9 mouse cellular contexts compared by ENCODE assay signal in the genomic region with DNA sequence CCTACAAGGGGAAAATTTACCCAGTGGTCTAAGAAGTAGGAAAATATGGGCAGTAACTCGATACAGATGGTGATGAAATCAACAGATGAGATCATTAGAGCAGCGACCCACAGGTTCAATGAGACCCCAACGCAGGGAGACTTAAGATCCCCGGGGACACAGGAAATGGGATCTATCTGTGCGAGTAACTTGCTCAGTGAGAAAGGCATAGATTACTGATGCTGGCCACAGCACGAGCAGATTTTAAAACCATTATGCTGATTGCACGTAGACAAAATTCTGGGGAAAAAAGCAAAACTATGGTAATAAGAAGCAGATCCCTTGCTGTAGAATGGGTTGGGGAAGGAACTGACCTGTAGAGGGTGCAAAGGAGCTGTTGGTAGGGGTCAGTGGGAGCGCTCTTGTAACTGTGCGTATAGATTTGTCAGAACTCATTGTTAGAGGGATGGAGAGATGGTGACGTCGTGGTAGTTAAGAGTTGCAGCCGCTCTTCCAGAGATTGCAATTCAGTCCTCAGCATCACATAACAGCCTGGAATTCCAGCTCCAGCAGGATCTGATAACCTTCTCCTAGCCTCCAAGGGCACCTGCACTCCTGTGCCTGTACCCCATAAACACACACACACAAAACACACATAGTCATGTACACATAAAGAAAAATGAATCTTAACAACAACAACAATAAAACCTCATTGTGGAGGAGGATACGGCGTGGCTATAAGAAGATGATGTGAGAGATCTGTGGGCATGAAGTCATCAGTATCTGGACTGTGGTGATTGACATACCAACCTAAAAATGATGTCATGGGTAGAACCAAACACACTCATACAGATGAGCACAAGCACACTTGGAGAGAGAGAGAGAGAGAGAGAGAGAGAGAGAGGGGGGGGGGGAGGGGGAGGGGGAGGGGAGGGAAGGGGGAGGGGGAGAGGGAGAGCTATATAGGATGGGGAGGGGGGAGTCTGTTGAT.
DNase-seq lines count a peak whose midpoint lies in the region; ATAC-seq and TF ChIP-seq lines count a peak whose summit lies in the region.
"Had no signal": no experiment of that assay in that cellular context is flagged by ENCODE, and none has a peak within 500 bp of the region (broad histone marks: within the 10 kb centered on the region; RNA-seq: fewer than 3 reads in every experiment).

No protein-coding gene starts in this region.

- no peaks in the 10 kb centered on the region for H3K9me3 ChIP-seq in hindbrain, embryonic 13.5 days
- H3K9me3 ChIP-seq in midbrain, embryonic 11.5 days (ENCODE audit: control insufficient read depth, low read length) = no peaks in the 10 kb centered on the region
- H3K9me3 ChIP-seq: liver, embryonic 13.5 days had no signal

- peak; percentile 77; the same call in 1 of the 2 replicates for ATAC-seq in common myeloid progenitor, adult 5-6 weeks (replicated peaks; ENCODE audit: low read depth, poor library complexity, severe bottlenecking)
- ATAC-seq in hindbrain, embryonic 13.5 days (ENCODE audit: low FRiP score) = peak; percentile 67
- ATAC-seq in midbrain, embryonic 11.5 days (ENCODE audit: low FRiP score) = peak; percentile 57; the same call in 1 of the 2 replicates

- H3K9ac ChIP-seq in hindbrain, embryonic 13.5 days = no peak overlapping the region
- no peak overlapping the region for H3K9ac ChIP-seq in midbrain, embryonic 11.5 days (ENCODE audit: low read length)
- H3K9ac ChIP-seq: liver, embryonic 13.5 days had no signal

- peak; percentile 77 for TF ChIP-seq CTCF in layer of hippocampus, adult 2 months (conservative IDR thresholded peaks at IDR 0.05)

- WGBS in hindbrain, embryonic 13.5 days = 33% methylated on average over 14 of the region's 14 CpGs
- WGBS in midbrain, embryonic 11.5 days = 37% methylated on average over 14 of the region's 14 CpGs

- peaks cover 49% of the 10 kb centered on the region for H3K4me1 ChIP-seq in hindbrain, embryonic 13.5 days (replicated peaks)
- peaks cover 14% of the 10 kb centered on the region for H3K4me1 ChIP-seq in midbrain, embryonic 11.5 days (ENCODE audit: control insufficient read depth, insufficient read depth, low read length)
- H3K4me1 ChIP-seq: liver, embryonic 13.5 days had no signal

- H3K36me3 ChIP-seq in hindbrain, embryonic 13.5 days = no peaks in the 10 kb centered on the region
- H3K36me3 ChIP-seq in midbrain, embryonic 11.5 days (ENCODE audit: control insufficient read depth, insufficient read depth, low read length) = no peaks in the 10 kb centered on the region
- H3K36me3 ChIP-seq: liver, embryonic 13.5 days had no signal

- no peak overlapping the region for H3K27ac ChIP-seq in layer of hippocampus, adult 2 months
- H3K27ac ChIP-seq in hindbrain, embryonic 13.5 days = peak overlapping the region; percentile 32; the same call in 1 of the 2 replicates
- no peak overlapping the region for H3K27ac ChIP-seq in midbrain, embryonic 11.5 days (ENCODE audit: low read depth, low read length)
- H3K27ac ChIP-seq: liver, embryonic 13.5 days had no signal

- peak in 1 of 2 experiments; percentile 28 for DNase-seq in layer of hippocampus, adult 2 months (ENCODE audit: low spot score in 2 of 2)
- no peak for DNase-seq in layer of hippocampus, adult 9-11 months
- DNase-seq in midbrain, embryonic 11.5 days (ENCODE audit: low spot score, missing footprints) = peak; percentile 92
- no peak for DNase-seq in adipocyte (ENCODE audit: low spot score)
- no peak for DNase-seq in T-cell, adult 2 months (ENCODE audit: low spot score)
- no peak for DNase-seq in left cerebral cortex, postnatal 10 days (ENCODE audit: extremely low spot score in 1 of 2, low spot score in 2 of 2)
- DNase-seq: liver, embryonic 13.5 days had no signal

- no peaks in the 10 kb centered on the region for H3K27me3 ChIP-seq in hindbrain, embryonic 13.5 days
- H3K27me3 ChIP-seq in midbrain, embryonic 11.5 days (ENCODE audit: control insufficient read depth, insufficient read depth, low read length) = no peaks in the 10 kb centered on the region
- H3K27me3 ChIP-seq: liver, embryonic 13.5 days had no signal

- H3K4me2 ChIP-seq in hindbrain, embryonic 13.5 days = no peak overlapping the region
- no peak overlapping the region for H3K4me2 ChIP-seq in midbrain, embryonic 11.5 days
- H3K4me2 ChIP-seq: liver, embryonic 13.5 days had no signal

- H3K4me3 ChIP-seq in layer of hippocampus, adult 2 months = no peak overlapping the region
- no peak overlapping the region for H3K4me3 ChIP-seq in hindbrain, embryonic 13.5 days
- H3K4me3 ChIP-seq in midbrain, embryonic 11.5 days (ENCODE audit: low read depth, low read length) = no peak overlapping the region
- H3K4me3 ChIP-seq: liver, embryonic 13.5 days had no signal

- intact Hi-C loops in left cerebral cortex, postnatal 10 days (cut with DNase I) = no loop called here
